In genomic region chr10:95548154-95548826, GRCm38 (mm10) we compare ENCODE assay signal across 1 mouse cellular context.
TF ChIP-seq lines count a peak whose summit lies in the region.

No protein-coding gene starts in this region.

TF ChIP-seq in CH12.LX, 34 proteins besides CTCF, POLR2A, EP300 and RAD21 (continued from another document):
- TF ChIP-seq GABPA (IDR thresholded peaks at IDR 0.05; ENCODE audit: insufficient replicate concordance, low read depth, low read length) = no peak
- peak; percentile 63; the same call in 1 of the 2 replicates for TF ChIP-seq ZMIZ1 (IDR thresholded peaks at IDR 0.05; ENCODE audit: low read depth, low read length)
- no peak for TF ChIP-seq USF1 (IDR thresholded peaks at IDR 0.05; ENCODE audit: low read depth, low read length)
- TF ChIP-seq SMC3 (IDR thresholded peaks at IDR 0.05; ENCODE audit: low read depth, low read length) = 0 out of 2 replicates have a peak, but pooled peaks have one; percentile 5
- TF ChIP-seq ZC3H11A (IDR thresholded peaks at IDR 0.05; ENCODE audit: low read depth, low read length) = no peak
- peak; percentile 83 for TF ChIP-seq MEF2A (IDR thresholded peaks at IDR 0.05; ENCODE audit: borderline replicate concordance, low read depth, low read length)
- no peak for TF ChIP-seq UBTF (IDR thresholded peaks at IDR 0.05; ENCODE audit: low read depth, low read length)
- no peak; the same call in 1 of the 2 replicates for TF ChIP-seq POLR2AphosphoS2 (IDR thresholded peaks at IDR 0.05; ENCODE audit: low read depth, low read length)
